Mouse (Mus musculus): ENCODE results near the gene Dzip1. TPM values are rescaled to one million over a fixed set of nuclear protein-coding genes. Genes with fewer than 3 reads are reported as not detected.

Dzip1 gene
- polyA plus RNA-seq, 1 experiment from 2014 or later: 2.8 TPM

- Histone ChIP-seq H3K4me3 (ENCODE audit: low read depth, low read length) (no peak overlapping the region), H3K4me2 (replicated peaks; ENCODE audit: low read depth) (no peak overlapping the region), H3K27me3 (ENCODE audit: control insufficient read depth, insufficient read depth, low read length) (no peaks in the 10 kb centered on the region), H3K9ac (ENCODE audit: low read length) (no peak overlapping the region), H3K36me3 (ENCODE audit: control insufficient read depth, insufficient read depth, low read length) (no peaks in the 10 kb centered on the region), H3K27ac (replicated peaks) (no peak overlapping the region), H3K9me3 (ENCODE audit: control insufficient read depth, low read length) (no peaks in the 10 kb centered on the region), H3K4me1 (replicated peaks; ENCODE audit: control insufficient read depth, insufficient read depth) (no peaks in the 10 kb centered on the region)
- TF ChIP-seq EP300 (optimal IDR thresholded peaks at IDR 0.05) (no peak), CTCF (IDR thresholded peaks at IDR 0.05; ENCODE audit: low read depth) (no peak)
- ATAC-seq (ENCODE audit: low FRiP score, low TSS enrichment): no peak
- no peak for DNase-seq (ENCODE audit: low spot score)
- 74% methylated on average over 10 of the region's 10 CpGs for WGBS
Observed at GRCm38 (mm10) chr14:118866014-118866811, 59.0 kb downstream of the Dzip1 start.

DNA sequence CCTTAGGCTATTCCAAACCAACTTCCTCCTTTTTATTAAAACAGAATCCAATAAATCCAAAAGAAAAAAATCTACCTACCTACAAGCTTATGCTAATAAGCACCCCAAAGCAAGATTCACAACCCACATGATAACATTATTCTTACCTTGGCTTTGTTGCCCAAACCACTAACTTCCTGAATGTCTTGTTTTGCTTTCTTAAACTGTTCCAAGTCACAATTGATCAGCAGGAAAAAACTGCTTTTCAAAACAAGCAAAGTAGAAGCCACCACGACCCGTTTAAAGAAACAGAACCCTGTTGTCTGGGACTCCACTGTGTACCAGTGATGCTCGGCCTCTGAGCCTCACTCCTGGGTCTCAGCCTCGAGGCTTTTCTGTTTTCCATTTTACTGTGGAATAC is 60.4 kb downstream of the Dzip1 start:
- Histone ChIP-seq H3K9ac (ENCODE audit: low read length) (no peak overlapping the region), H3K36me3 (ENCODE audit: control insufficient read depth, insufficient read depth, low read length) (no peaks in the 10 kb centered on the region), H3K4me1 (replicated peaks; ENCODE audit: control insufficient read depth, insufficient read depth) (no peaks in the 10 kb centered on the region), H3K27ac (replicated peaks) (no peak overlapping the region), H3K4me3 (ENCODE audit: low read depth, low read length) (no peak overlapping the region), H3K4me2 (replicated peaks; ENCODE audit: low read depth) (no peak overlapping the region), H3K9me3 (ENCODE audit: control insufficient read depth, low read length) (no peaks in the 10 kb centered on the region), H3K27me3 (ENCODE audit: control insufficient read depth, insufficient read depth, low read length) (no peaks in the 10 kb centered on the region)
- TF ChIP-seq EP300 (optimal IDR thresholded peaks at IDR 0.05) (no peak), CTCF (IDR thresholded peaks at IDR 0.05; ENCODE audit: low read depth) (no peak)
- WGBS: 56% methylated on average over 4 of the region's 4 CpGs
- ATAC-seq (ENCODE audit: low FRiP score, low TSS enrichment): no peak
- no peak for DNase-seq (ENCODE audit: low spot score)

DNA sequence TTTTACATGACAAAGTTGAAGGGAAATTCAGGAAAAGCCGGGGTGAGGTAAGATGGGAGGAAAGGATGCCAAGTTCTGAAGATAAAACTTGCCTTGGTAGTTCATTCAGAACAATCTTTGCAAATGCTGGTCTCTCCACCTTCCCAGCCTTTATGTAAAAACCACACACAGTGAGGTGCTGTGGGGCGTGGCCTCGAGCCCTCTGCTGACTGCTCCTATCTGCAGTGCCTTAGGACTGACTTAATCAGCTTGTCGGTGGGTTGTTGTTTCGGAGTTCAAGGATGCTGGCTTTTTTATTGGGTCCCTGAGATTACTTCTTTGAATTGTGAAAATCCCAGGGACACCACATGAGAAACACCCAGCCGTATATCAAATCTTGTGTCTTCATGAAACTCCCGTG is 63.0 kb downstream of the Dzip1 start:
- DNase-seq (ENCODE audit: low spot score) (no peak), ATAC-seq (ENCODE audit: low FRiP score, low TSS enrichment) (no peak)
- Histone ChIP-seq H3K4me3 (ENCODE audit: low read depth, low read length) (no peak overlapping the region), H3K4me1 (replicated peaks; ENCODE audit: control insufficient read depth, insufficient read depth) (no peaks in the 10 kb centered on the region), H3K9ac (ENCODE audit: low read length) (no peak overlapping the region), H3K27me3 (ENCODE audit: control insufficient read depth, insufficient read depth, low read length) (no peaks in the 10 kb centered on the region), H3K4me2 (replicated peaks; ENCODE audit: low read depth) (no peak overlapping the region), H3K36me3 (ENCODE audit: control insufficient read depth, insufficient read depth, low read length) (no peaks in the 10 kb centered on the region), H3K9me3 (ENCODE audit: control insufficient read depth, low read length) (no peaks in the 10 kb centered on the region), H3K27ac (replicated peaks) (no peak overlapping the region)
- TF ChIP-seq CTCF (IDR thresholded peaks at IDR 0.05; ENCODE audit: low read depth) (no peak), EP300 (optimal IDR thresholded peaks at IDR 0.05) (no peak)
- 54% methylated on average over 7 of the region's 7 CpGs for WGBS

GRCm38 (mm10) chr14:118858318-118858717 is 66.9 kb downstream of the Dzip1 start:
- no peak overlapping the region for H3K4me3 ChIP-seq (ENCODE audit: low read depth, low read length)
- 69% methylated on average over 6 of the region's 6 CpGs for WGBS
- no peak for ATAC-seq (ENCODE audit: low FRiP score, low TSS enrichment)

GRCm38 (mm10) chr14:118856563-118856962 is 68.7 kb downstream of the Dzip1 start:
- Histone ChIP-seq H3K27me3 (ENCODE audit: control insufficient read depth, insufficient read depth, low read length) (no peaks in the 10 kb centered on the region), H3K9ac (ENCODE audit: low read length) (no peak overlapping the region), H3K4me3 (ENCODE audit: low read depth, low read length) (no peak overlapping the region), H3K4me1 (replicated peaks; ENCODE audit: control insufficient read depth, insufficient read depth) (no peaks in the 10 kb centered on the region), H3K4me2 (replicated peaks; ENCODE audit: low read depth) (no peak overlapping the region), H3K27ac (replicated peaks) (no peak overlapping the region), H3K36me3 (ENCODE audit: control insufficient read depth, insufficient read depth, low read length) (no peaks in the 10 kb centered on the region), H3K9me3 (ENCODE audit: control insufficient read depth, low read length) (no peaks in the 10 kb centered on the region)
- ATAC-seq (ENCODE audit: low FRiP score, low TSS enrichment): no peak
- 63% methylated on average over 6 of the region's 6 CpGs for WGBS
- DNase-seq (ENCODE audit: low spot score): no peak
- TF ChIP-seq EP300 (optimal IDR thresholded peaks at IDR 0.05) (no peak), CTCF (IDR thresholded peaks at IDR 0.05; ENCODE audit: low read depth) (no peak)

More at GRCm38 (mm10) chr14:118858318-118858717, 66.9 kb downstream of the Dzip1 start:
- H3K4me2 ChIP-seq (replicated peaks; ENCODE audit: low read depth): no peak overlapping the region
- DNase-seq (ENCODE audit: low spot score): no peak
- no peaks in the 10 kb centered on the region for H3K27me3 ChIP-seq (ENCODE audit: control insufficient read depth, insufficient read depth, low read length)
- TF ChIP-seq CTCF (IDR thresholded peaks at IDR 0.05; ENCODE audit: low read depth): no peak
- no peak for TF ChIP-seq EP300 (optimal IDR thresholded peaks at IDR 0.05)
- H3K27ac ChIP-seq (replicated peaks): no peak overlapping the region
- no peaks in the 10 kb centered on the region for H3K4me1 ChIP-seq (replicated peaks; ENCODE audit: control insufficient read depth, insufficient read depth)
- H3K9ac ChIP-seq (ENCODE audit: low read length): no peak overlapping the region
- no peaks in the 10 kb centered on the region for H3K36me3 ChIP-seq (ENCODE audit: control insufficient read depth, insufficient read depth, low read length)
- H3K9me3 ChIP-seq (ENCODE audit: control insufficient read depth, low read length): no peaks in the 10 kb centered on the region

GRCm38 (mm10) chr14:118855141-118855800 is 70.0 kb downstream of the Dzip1 start:
- H3K9me3 ChIP-seq (ENCODE audit: control insufficient read depth, low read length): no peaks in the 10 kb centered on the region
- TF ChIP-seq CTCF (IDR thresholded peaks at IDR 0.05; ENCODE audit: low read depth): peak; percentile 38; the same call in 1 of the 2 replicates
- no peak for TF ChIP-seq EP300 (optimal IDR thresholded peaks at IDR 0.05)
- ATAC-seq (ENCODE audit: low FRiP score, low TSS enrichment): peak; percentile 38; the same call in 1 of the 2 replicates
- peak overlapping the region; percentile 99 for H3K4me2 ChIP-seq (replicated peaks; ENCODE audit: low read depth)
- H3K9ac ChIP-seq (ENCODE audit: low read length): peak overlapping the region; percentile 67
- 4% methylated on average over 28 of the region's 28 CpGs for WGBS
- H3K27ac ChIP-seq (replicated peaks): no peak overlapping the region
- peak overlapping the region; percentile 58 for H3K4me3 ChIP-seq (ENCODE audit: low read depth, low read length)
- H3K27me3 ChIP-seq (ENCODE audit: control insufficient read depth, insufficient read depth, low read length): no peaks in the 10 kb centered on the region
- peak; percentile 19 for DNase-seq (ENCODE audit: low spot score)
- H3K36me3 ChIP-seq (ENCODE audit: control insufficient read depth, insufficient read depth, low read length): no peaks in the 10 kb centered on the region
- H3K4me1 ChIP-seq (replicated peaks; ENCODE audit: control insufficient read depth, insufficient read depth): no peaks in the 10 kb centered on the region

All from stomach, postnatal 0 days (tissue).